Mouse (Mus musculus) brain, embryonic 14.5 days (tissue): ENCODE measurements around the gene Zfp90.
"Not testable (repeated sequence)": the region's sequence is repeated elsewhere in the genome, so short reads cannot be mapped to it uniquely, and the experiment has no call there.

Experiments used
- CTCF ChIP-seq: fragments of 200-500 bp; IDR thresholded peaks from 2 replicates; pipeline ENCODE4 v1.5.1; 2012; ENCODE audit warnings: inconsistent platforms, mild to moderate bottlenecking, moderate library complexity, borderline replicate concordance; ENCODE audit not compliant: insufficient read depth, insufficient read length; ENCODE audit errors: extremely low read depth
- POLR2A ChIP-seq: fragments of 200-500 bp; IDR thresholded peaks from 2 replicates; pipeline ENCODE4 v1.6.1; 2012; ENCODE audit warnings: mild to moderate bottlenecking, inconsistent platforms, borderline replicate concordance; ENCODE audit not compliant: poor library complexity, insufficient read depth, insufficient read length, severe bottlenecking; ENCODE audit errors: extremely low read depth

- TF ChIP-seq CTCF, POLR2A: not testable (repeated sequence)
These were observed 16.8 kb downstream of the Zfp90 start for GRCm38 (mm10) chr8:106431952-106432351.
